Mouse (Mus musculus) heart, postnatal 36 days (tissue): ENCODE results near the gene Insm2. TPM values are rescaled to one million over a fixed set of nuclear protein-coding genes. Genes with fewer than 3 reads are reported as not detected.
"Not testable (repeated sequence)": the region's sequence is repeated elsewhere in the genome, so short reads cannot be mapped to it uniquely, and the experiment has no call there.

ENCODE experiments used
- DNase-seq, 2 experiments: peaks; one replicate each; pipeline ENCODE4 v3.0.0; 2021 to 2022
- intact Hi-C: fragments of 180-260 bp; cut with DNase I; formaldehyde crosslinking; loops from one replicate; pipeline ENCODE4 v1.15.1; 2025
- total RNA-seq, 2 experiments: library from RNA; stranded (reverse); gene quantifications; 2 replicates each; pipeline ENCODE4 v1.2.3; 2021

Insm2 gene
- total RNA-seq: not detected

- intact Hi-C loops: no loop called here
- no peak for DNase-seq
Measured at GRCm38 (mm10) chr12:55598887-55599561, at the start of gene Insm2. TSS of gene Insm2 (plus strand) at chr12:55599427.

GRCm38 (mm10) chr12:55554901-55555300, 44.3 kb upstream of the Insm2 start:
- intact Hi-C loops, DNase-seq: not testable (repeated sequence)

DNA sequence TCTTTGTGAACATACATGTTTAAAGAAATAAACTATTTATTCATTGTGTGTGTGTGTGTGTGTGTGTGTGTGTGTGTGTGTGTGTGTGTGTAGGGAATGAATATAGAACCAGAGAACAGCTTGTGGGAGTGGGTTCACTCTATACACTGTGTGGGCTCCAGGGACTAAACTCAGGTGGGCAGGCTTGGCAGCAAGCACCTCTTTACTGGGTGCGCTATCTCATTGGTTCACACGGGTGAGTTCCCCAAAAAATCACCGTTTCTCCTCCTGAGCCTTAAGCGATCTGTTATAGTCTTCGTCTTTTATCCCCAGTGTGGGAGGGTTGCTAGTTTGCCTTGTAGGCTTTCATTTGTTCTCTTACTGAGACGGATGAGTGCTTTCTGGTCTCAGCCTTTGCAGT, 41.4 kb upstream of the Insm2 start:
- DNase-seq: no peak
- intact Hi-C loops: no loop called here

DNA sequence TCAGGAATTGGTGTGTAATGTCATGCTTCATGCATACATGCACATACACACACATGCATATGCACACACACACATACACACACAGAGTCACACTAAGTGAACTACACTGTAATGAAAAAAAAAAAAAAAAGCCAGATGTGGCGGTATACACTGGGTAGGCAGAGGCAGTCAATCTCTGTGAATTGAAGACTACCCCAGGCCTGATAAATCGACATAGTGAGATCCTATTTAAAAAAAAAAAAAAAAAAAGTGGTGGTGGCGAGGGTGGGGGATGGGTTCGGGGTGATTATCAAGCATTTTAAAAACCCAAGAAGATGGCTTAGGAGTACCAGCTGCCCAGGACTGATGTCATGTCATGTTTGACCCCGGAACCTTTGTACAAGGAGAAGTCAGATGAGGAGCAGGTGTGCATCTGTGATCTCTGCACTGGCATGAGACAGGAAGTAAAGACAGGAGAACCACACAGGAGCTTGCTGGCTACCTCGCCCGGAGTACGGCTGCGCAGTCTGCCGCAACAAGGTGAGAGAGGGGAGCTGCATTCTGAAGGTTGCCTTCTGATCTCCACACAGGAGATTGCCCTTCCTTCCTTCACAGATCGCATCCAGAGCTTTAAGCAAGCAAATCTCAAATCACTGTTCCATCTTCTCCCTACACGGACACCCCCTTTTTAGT, 39.9 kb upstream of the Insm2 start:
- no peak for DNase-seq
- intact Hi-C loops: no loop called here

DNA sequence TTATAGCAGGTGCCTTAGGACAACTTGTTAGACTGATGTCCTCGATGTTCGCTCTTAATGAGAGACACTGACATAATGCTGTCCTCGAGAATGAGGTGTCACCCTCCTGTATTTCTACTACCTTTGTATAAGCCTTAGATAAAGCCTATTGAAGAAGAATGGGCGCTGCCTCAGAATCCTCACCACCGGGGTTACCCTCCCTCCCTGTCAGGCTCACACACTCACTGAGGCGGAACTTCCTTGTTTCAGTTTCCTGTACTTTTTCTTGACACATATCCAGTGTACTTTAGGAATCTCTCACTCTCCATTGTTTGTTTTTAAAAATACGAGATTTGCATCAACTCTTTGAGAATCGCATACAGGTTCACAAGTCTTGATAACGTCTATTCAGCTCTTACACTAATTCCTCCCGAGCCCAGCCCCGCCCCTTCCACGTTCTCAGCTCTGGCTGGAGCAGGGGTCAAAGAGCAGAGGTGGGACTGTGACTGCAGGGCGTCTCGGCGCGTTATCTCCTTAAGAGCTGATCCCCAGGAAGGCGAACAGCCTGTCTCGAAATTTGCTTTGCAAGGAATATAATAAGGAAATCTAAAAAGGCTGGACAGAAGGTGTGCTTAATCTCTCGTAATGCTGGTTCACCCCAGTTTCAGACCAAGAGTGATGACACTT, 39.1 kb upstream of the Insm2 start:
- intact Hi-C loops: no loop called here
- peak; percentile 6 to 12 for DNase-seq

DNA sequence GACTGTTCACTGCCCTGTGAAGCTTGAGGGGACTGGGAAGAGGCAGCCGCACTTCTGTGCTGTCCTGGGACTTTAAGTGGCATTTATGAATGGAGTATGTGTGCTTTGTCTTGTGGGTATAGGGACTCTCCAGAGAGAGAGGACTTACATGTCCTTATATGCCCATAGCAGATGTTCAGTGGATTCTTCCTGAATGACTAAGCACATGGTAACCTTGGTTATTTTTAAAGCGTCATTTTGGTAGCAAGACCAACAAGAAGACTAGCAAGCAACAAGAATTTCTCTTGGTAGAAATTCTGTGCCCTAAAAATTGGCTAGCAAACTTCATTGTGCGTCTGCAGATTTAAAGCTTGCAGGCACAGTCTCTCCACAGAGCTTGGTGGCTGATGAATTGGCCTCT, 35.5 kb upstream of the Insm2 start:
- intact Hi-C loops: no loop called here
- DNase-seq: no peak

DNA sequence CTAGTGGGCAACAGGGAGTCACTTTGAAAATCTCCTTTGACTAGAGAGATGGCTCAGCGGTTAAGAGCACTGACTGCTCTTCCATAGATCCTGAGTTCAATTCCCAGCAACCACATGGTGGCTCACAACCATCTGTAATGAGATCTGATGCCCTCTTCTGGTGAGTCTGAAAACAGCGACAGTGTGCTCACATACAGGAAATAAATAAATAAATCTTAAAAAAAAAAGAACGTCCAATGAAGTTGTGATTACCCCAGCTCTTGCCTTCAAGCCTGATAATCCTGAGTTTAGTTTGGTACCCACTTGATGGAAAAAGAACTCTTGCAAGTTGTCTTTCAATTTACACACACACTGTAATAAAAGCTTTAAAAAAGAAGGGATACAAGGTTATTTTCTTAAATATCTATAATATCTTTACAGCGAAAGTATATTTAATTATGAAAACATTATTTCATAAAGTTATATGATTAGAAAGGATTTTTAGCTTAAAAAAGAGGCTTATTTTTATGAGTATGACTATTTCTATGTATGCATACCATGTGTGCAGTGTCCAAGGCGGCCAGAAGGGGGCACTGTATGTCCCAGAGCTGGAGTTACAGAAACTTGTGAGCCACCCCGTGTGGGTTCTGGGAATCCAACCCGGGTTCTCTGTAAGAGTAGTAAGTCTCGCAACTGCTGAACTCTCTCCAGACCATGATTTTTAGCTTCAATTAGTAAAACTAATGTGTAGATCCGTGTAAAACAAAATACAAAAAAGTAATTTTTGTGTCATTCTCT, 34.9 kb upstream of the Insm2 start:
- intact Hi-C loops: no loop called here
- DNase-seq: no peak

GRCm38 (mm10) chr12:55565206-55565605, 34.0 kb upstream of the Insm2 start, which contains the start of gene Aldoart2:
TSS of gene Aldoart2 (plus strand) at chr12:55565239.
- intact Hi-C loops: no loop called here

GRCm38 (mm10) chr12:55565867-55566266, 33.4 kb upstream of the Insm2 start:
- intact Hi-C loops: no loop called here
- DNase-seq: no peak

More at GRCm38 (mm10) chr12:55565206-55565605, 34.0 kb upstream of the Insm2 start, which contains the start of gene Aldoart2:
- no peak for DNase-seq

- no peak for DNase-seq
- intact Hi-C loops: no loop called here
Measured at GRCm38 (mm10) chr12:55566837-55567236, 32.4 kb upstream of the Insm2 start.

DNA sequence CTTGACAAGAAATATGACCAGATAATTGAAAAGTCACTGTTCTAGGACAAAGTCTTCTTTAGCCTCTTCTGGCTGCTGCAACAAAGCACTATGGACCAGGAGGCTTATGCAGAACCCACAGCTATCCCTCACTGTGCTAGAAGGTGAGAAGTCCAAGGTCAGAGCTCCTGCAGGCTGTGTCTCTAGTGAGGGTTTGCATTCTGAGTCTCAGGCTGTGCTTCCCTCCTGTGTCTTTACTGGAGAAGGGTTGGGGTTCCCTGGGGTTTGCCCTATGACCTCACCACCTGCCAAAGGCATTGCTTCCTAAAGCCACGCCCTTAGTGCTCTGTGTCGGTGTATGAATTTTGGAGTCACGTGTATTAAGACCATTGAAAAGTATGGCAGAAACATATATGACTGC, 30.8 kb upstream of the Insm2 start:
- intact Hi-C loops: no loop called here
- DNase-seq: no peak

- intact Hi-C loops: no loop called here
- no peak for DNase-seq
Measured at GRCm38 (mm10) chr12:55569676-55570075, 29.6 kb upstream of the Insm2 start.

- intact Hi-C loops: no loop called here
- no peak for DNase-seq
Measured at GRCm38 (mm10) chr12:55570646-55571045, 28.6 kb upstream of the Insm2 start.

- intact Hi-C loops: no loop called here
- no peak for DNase-seq
Measured at GRCm38 (mm10) chr12:55571181-55571580, 28.0 kb upstream of the Insm2 start.

DNA sequence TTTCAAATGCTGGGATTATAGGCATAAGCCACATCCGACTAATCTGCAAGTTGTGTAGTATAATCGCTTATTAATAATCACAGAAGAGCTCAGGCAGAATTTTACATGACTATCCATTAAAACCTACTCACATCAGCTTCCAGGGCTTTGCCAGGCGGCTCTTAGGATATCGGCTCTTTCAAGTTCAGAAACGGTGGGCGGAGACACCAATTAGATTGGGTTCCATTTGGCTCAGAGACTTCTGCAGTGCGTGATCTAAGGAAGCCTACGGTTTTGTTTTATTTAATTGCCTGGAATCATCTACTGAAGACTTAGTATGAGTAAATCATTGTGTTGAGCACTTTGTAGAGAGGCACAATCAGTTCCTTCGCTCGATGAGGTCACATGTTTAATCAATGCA, 27.6 kb upstream of the Insm2 start:
- no peak for DNase-seq
- intact Hi-C loops: no loop called here

- no peak for DNase-seq
- intact Hi-C loops: no loop called here
Measured at GRCm38 (mm10) chr12:55573089-55573488, 26.1 kb upstream of the Insm2 start.

- DNase-seq: no peak
Measured at GRCm38 (mm10) chr12:55573794-55574193, 25.4 kb upstream of the Insm2 start.

DNA sequence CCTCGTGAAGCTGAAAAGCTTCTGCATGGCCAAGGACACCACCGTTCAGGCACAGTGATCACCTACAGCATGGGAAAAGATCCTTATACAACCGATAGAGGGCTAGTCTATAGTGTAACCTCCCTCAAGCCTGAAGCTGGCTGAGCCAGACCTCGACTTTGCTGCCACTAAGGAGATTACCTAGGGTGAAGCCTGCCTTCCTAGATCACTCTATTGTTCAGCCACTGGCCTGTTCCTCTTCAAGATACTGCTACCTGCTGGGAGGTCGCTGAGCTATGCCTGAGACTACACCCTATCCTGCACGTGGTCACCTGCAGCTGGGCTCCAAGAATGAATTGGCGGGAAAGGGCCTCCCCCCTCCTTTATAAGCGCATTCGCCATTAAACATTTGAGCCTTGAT, 12.3 kb upstream of the Insm2 start:
- intact Hi-C loops, DNase-seq: not testable (repeated sequence)

More at GRCm38 (mm10) chr12:55573794-55574193, 25.4 kb upstream of the Insm2 start:
- intact Hi-C loops: no loop called here

- intact Hi-C loops: no loop called here
- DNase-seq: no peak
Measured at GRCm38 (mm10) chr12:55598537-55598886, 715 bp upstream of the Insm2 start.

GRCm38 (mm10) chr12:55599639-55600502, 644 bp downstream of the Insm2 start:
- peak; percentile 58 to 71 for DNase-seq
- intact Hi-C loops: no loop called here
